Mouse (Mus musculus) small intestine, adult 10 weeks (tissue): ENCODE measurements around the gene Usp37. TPM values are rescaled to one million over a fixed set of nuclear protein-coding genes. Genes with fewer than 3 reads are reported as not detected.

Experiments used
- polyA plus RNA-seq: library from polyadenylated mRNA; stranded (reverse); fragments of 350-450 nt; fragmentation: Illumina TruSeq; extraction: RNeasy Lipid Tissue Mini Kit (QIAGEN cat#74804); gene quantifications from one replicate; pipeline ENCODE4 v1.2.3, GENCODE M21; 2014; ENCODE audit warnings: low replicate concordance

Usp37 gene
- 15.0 TPM for polyA plus RNA-seq

GRCm38 (mm10) chr1:74544184-74544583 is at the start of gene Usp37:
Gene Usp37, minus strand, starts transcription at chr1:74544284.

DNA sequence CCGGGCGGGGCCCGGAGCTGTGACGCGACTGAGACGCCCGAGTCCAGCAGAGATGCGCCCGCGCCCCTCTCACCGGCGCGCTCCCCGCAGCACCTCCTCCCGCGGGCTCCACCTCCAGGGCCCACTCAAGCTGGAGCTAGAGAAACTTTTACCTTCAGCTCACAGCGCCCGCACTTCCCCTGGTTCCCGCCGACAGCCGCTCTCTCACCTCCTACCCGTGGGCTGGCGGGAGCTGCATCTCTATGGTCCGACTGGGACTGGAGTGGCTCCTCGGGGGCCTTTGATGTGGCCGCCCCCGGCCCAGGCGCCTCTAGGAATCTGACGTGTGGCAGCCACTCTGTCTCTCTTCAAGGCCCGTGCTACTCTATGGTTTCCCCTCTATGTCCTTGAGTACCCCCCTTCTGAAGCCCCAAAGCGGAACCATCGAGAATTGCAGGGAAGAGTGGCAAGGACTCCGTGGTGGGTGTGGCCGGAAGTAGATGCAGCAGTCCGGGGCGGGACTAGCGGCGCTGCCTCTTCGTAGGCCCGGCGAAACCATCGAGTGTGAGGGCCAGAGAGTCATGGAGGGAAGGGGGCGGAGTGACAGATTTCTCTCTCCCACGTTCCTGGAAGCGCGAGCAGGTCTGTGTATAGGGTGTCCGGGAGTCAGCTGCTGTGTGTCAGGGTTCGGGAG is 43.8 kb upstream of the Usp37 start, which contains the start of the genes Zfp142 and Bcs1l:
Zfp142 (minus strand) TSS at position 474 of the 673 bp plus-strand sequence.
Bcs1l (plus strand) TSS at position 517 of the 673 bp plus-strand sequence.

DNA sequence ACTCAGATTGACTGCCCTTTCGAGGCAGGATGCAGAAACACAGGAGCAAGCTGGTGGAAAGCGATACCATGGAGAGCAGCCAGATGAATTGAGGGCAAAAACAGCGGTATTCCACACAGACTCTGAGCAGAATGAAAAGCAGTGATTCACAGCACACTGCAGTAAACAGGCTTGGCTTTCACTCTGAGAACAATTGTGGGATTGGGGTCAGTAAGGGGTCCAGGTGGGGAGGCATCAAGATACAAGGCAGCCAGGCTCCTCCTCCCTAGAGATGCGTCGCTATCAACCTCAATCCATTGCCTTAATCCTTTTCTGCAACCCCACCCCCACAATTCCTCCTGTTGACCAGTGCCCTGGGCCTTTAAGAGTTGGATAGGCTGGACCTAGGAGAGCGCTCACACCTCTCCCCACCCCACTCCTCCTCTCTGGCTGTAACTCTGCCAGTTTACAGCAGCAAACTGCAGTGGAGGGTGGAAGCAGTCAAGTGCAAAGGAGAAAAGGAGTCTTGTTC is 1.6 kb downstream of the Usp37 start, which contains the start of gene Plcd4:
Plcd4 (plus strand) TSS at position 438 of the 511 bp plus-strand sequence.

DNA sequence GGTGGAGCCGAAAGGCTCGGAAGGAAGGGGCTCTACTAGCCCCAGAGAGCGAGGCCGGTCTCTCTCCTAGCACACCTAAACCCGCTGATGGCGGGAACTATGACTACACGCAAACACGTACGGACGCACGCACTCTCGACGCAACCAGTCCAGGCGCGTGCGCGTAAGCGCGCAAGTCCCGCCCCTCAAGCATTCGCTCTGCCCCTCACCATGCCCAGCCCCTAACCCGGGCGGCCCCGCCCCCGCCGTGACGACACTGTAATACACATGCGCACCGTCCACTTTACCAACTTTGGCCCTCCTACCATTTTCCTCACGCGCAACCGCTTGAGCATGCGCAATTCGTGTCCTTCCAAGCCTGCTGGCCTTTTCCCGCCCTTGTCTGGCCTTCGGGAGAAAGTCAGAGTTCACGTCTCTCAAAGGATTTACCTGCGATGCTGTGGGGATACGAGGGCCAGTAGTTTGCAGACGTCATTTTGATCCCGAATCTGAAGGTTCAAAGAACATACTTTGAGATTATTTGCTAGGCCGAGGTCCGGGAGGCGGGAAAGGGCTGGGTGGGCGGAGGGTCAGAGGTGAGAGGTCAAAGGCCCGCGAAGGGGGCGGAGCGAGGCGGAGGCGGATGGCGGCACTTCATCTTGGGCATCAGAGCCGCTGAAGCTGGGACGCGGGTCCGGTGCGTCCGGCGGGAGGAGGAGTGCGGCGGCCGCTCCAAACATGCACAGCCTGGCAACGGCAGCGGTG is 38.2 kb downstream of the Usp37 start, which contains the start of gene Cnot9:
Cnot9 (plus strand) TSS at position 338 of the 744 bp plus-strand sequence.

GRCm38 (mm10) chr1:74408589-74409504 is 135.2 kb downstream of the Usp37 start, which contains the start of gene Vil1:
Gene Vil1, plus strand, starts transcription at chr1:74409376.

DNA sequence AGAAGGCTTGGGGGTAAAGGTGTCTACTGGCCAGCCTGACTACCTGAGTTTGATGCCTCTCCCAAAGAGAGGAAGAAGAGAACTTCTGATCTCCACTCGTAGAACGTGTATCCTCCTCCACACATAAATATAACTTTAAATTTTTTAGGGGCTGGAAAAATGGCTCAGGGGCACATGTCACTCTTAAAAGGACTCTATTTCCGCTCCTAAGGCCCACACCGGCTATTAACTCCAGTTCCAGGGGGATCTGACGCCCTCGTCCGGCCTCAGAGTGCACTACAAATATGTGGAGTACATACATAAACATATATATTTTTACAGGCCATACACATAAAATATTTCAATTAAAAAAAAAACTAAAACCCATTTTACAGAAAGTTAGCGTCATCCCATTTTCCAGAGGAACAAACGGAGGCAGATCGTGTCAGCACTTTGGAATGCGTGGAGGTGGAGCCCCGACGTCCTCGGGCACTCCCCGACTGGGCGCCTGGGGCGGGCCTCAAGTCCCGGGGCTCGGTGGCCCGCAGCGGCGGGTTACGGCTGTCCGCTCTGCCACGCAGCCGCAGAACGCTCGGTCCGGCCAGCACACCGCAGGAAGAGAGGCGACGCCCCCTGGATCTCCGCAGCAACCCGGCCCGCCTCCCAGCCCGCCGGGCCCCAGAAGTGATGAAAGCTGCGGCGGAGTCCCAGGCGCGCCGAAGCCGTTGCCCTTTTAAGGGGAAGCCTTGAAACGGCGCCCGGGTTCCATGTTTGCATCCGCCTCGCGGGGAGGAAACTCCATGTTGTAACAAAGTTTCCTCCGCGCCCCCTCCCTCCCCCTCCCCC is 152.9 kb downstream of the Usp37 start, which contains the start of gene Ctdsp1:
Ctdsp1 (plus strand) TSS at position 586 of the 825 bp plus-strand sequence.

Other genes with a start within 250 kb of the Usp37 start
- 54.5 TPM for gene Tmbim1, start 238.7 kb downstream of the Usp37 start, polyA plus RNA-seq
- 0.22 TPM for gene Catip, start 182.2 kb downstream of the Usp37 start, polyA plus RNA-seq
- gene Slc11a1, start 169.1 kb downstream of the Usp37 start, polyA plus RNA-seq, result 1.8 TPM
- 8.2 TPM for gene Ctdsp1, start 152.8 kb downstream of the Usp37 start, polyA plus RNA-seq
- gene Vil1, start 134.9 kb downstream of the Usp37 start, polyA plus RNA-seq, result 353 TPM
- 42.1 TPM for gene Cnot9, start 38.2 kb downstream of the Usp37 start, polyA plus RNA-seq
- not detected for gene Plcd4, start 1.4 kb downstream of the Usp37 start, polyA plus RNA-seq
- gene Zfp142, start 44.0 kb upstream of the Usp37 start, polyA plus RNA-seq, result 4.3 TPM
- 2.8 TPM for gene Bcs1l, start 44.0 kb upstream of the Usp37 start, polyA plus RNA-seq
- 4.5 TPM for gene Rnf25, start 57.1 kb upstream of the Usp37 start, polyA plus RNA-seq
- not detected for gene Stk36, start 57.2 kb upstream of the Usp37 start, polyA plus RNA-seq
- gene Ttll4, start 117.5 kb upstream of the Usp37 start, polyA plus RNA-seq, result 17.1 TPM
- 12.9 TPM for gene Cyp27a1, start 169.3 kb upstream of the Usp37 start, polyA plus RNA-seq
- 0.22 TPM for gene Prkag3, start 204.9 kb upstream of the Usp37 start, polyA plus RNA-seq
- gene Wnt6, start 227.6 kb upstream of the Usp37 start, polyA plus RNA-seq, result not detected
- not detected for gene Wnt10a, start 247.2 kb upstream of the Usp37 start, polyA plus RNA-seq